ENCODE assay signal across 21 mouse cellular contexts in the genomic region with DNA sequence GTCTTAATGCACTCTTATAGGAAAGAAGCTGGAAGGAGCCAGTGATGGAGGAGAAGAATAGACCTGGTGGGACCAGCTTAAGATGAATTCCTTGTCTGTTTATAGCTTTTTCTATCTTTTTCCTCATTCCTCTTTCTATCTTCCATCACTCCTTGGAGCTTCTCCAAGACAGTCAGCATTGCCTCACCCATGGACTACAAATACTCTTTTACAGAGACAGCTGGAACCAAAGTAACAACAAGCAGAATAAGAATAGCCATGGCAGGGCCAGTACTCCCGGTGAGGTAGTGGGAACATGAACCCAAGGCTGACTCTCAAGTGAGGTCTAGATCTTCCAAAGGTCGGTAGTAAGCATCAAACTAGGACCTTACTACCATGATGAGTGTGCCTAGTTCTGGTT. TPM values are rescaled to one million over a fixed set of nuclear protein-coding genes. Genes with fewer than 3 reads are reported as not detected.
A peak's percentile ranks its signal among the peaks of the same experiment; 100 is the strongest.
DNase-seq lines count a peak whose midpoint lies in the region; ATAC-seq and TF ChIP-seq lines count a peak whose summit lies in the region.
"Had no signal": no experiment of that assay in that cellular context is flagged by ENCODE, and none has a peak within 500 bp of the region (broad histone marks: within the 10 kb centered on the region; RNA-seq: fewer than 3 reads in every experiment).

No protein-coding gene starts in this region.

- H3K4me2 ChIP-seq in hindbrain, postnatal 0 days (ENCODE audit: low read depth, low read length), result no peak overlapping the region
- H3K4me2 ChIP-seq in hindbrain, embryonic 12.5 days (replicated peaks), result no peak overlapping the region
- H3K4me2 ChIP-seq: embryonic facial prominence, embryonic 15.5 days; forebrain, embryonic 12.5 days; heart, embryonic 15.5 days; hindbrain, embryonic 14.5 days had no signal

- no peaks in the 10 kb centered on the region for H3K4me1 ChIP-seq in hindbrain, postnatal 0 days (ENCODE audit: insufficient read depth, low read length)
- H3K4me1 ChIP-seq in hindbrain, embryonic 12.5 days, result peaks cover 6% of the 10 kb centered on the region
- H3K4me1 ChIP-seq in brown adipose tissue, adult 24 weeks (ENCODE audit: control insufficient read depth, insufficient read depth, insufficient read length, low read length), result peaks cover 15% of the 10 kb centered on the region
- 0 out of 2 replicates have a peak, but pooled peaks cover 4% of the 10 kb centered on the region for H3K4me1 ChIP-seq in cerebellum, adult 2 months (ENCODE audit: control insufficient read depth, insufficient read depth, low read length)

- no peak overlapping the region for H3K4me3 ChIP-seq in hindbrain, postnatal 0 days (ENCODE audit: low read length)
- no peak overlapping the region for H3K4me3 ChIP-seq in hindbrain, embryonic 12.5 days
- no peak overlapping the region for H3K4me3 ChIP-seq in brown adipose tissue, adult 24 weeks (ENCODE audit: insufficient read depth, low read depth, low read length)
- no peak overlapping the region for H3K4me3 ChIP-seq in cerebellum, adult 2 months (replicated peaks; ENCODE audit: insufficient read depth, low read depth, low read length)
- H3K4me3 ChIP-seq: embryonic facial prominence, embryonic 15.5 days; erythroblast, embryonic 14.5 days; forebrain, embryonic 12.5 days; heart, embryonic 10.5 days; heart, embryonic 15.5 days had no signal

- no peak overlapping the region for H3K9ac ChIP-seq in hindbrain, postnatal 0 days (replicated peaks; ENCODE audit: low read length)
- no peak overlapping the region for H3K9ac ChIP-seq in hindbrain, embryonic 12.5 days
- H3K9ac ChIP-seq: embryonic facial prominence, embryonic 15.5 days; forebrain, embryonic 12.5 days; heart, embryonic 15.5 days; hindbrain, embryonic 14.5 days had no signal

- TF ChIP-seq CTCF in hindbrain, postnatal 0 days (IDR thresholded peaks at IDR 0.05; ENCODE audit: low read depth), result no peak
- no peak for TF ChIP-seq CTCF in cerebellum, adult 2 months (IDR thresholded peaks at IDR 0.05; ENCODE audit: borderline replicate concordance, insufficient read depth, low read depth, low read length)

- no peak for DNase-seq in hindbrain, postnatal 0 days (ENCODE audit: low spot score)
- peak; percentile 72 for DNase-seq in NIH3T3 (ENCODE audit: low read depth)
- no peak for DNase-seq in ovary, postnatal 14 days (ENCODE audit: low spot score)
- DNase-seq in cerebellum, adult 2 months, result no peak
- DNase-seq: B cell, adult 2 months; cerebellum, adult 8-10 months; embryo, embryonic 11 days; gastrocnemius, postnatal 36 days; heart, postnatal 14 days had no signal

- H3K27me3 ChIP-seq in hindbrain, postnatal 0 days (ENCODE audit: insufficient read depth, low read length), result no peaks in the 10 kb centered on the region
- no peaks in the 10 kb centered on the region for H3K27me3 ChIP-seq in hindbrain, embryonic 12.5 days
- no peaks in the 10 kb centered on the region for H3K27me3 ChIP-seq in cerebellum, adult 2 months (ENCODE audit: control insufficient read depth, insufficient read depth, low read length)
- H3K27me3 ChIP-seq: embryonic facial prominence, embryonic 15.5 days; forebrain, embryonic 12.5 days; heart, embryonic 15.5 days had no signal

- no peak for TF ChIP-seq POLR2A in cerebellum, adult 2 months (IDR thresholded peaks at IDR 0.05; ENCODE audit: borderline replicate concordance, insufficient read depth, low read length)

- ATAC-seq in hindbrain, postnatal 0 days, result no peak
- ATAC-seq in hindbrain, embryonic 12.5 days (ENCODE audit: low FRiP score), result no peak
- ATAC-seq: CD4-positive, CD25-positive, alpha-beta regulatory T cell, adult 4 months; forebrain, embryonic 16.5 days; intestine, embryonic 16.5 days had no signal

- H3K27ac ChIP-seq in hindbrain, postnatal 0 days, result peak overlapping the region; percentile 54; the same call in 1 of the 2 replicates
- no peak overlapping the region for H3K27ac ChIP-seq in hindbrain, embryonic 12.5 days
- 0 out of 2 replicates have a peak overlapping the region, but pooled peaks have one; percentile 8 for H3K27ac ChIP-seq in brown adipose tissue, adult 24 weeks (replicated peaks; ENCODE audit: low read depth, low read length)
- H3K27ac ChIP-seq in cerebellum, adult 2 months (ENCODE audit: insufficient read depth, low read length), result no peak overlapping the region
- H3K27ac ChIP-seq: forebrain, embryonic 12.5 days; hindbrain, embryonic 14.5 days had no signal

- H3K9me3 ChIP-seq in hindbrain, postnatal 0 days (ENCODE audit: low read length), result no peaks in the 10 kb centered on the region
- H3K9me3 ChIP-seq in hindbrain, embryonic 12.5 days (replicated peaks), result no peaks in the 10 kb centered on the region
- H3K9me3 ChIP-seq: embryonic facial prominence, embryonic 15.5 days; forebrain, embryonic 12.5 days; G1E; heart, embryonic 10.5 days; heart, embryonic 15.5 days had no signal

- no peaks in the 10 kb centered on the region for H3K36me3 ChIP-seq in hindbrain, postnatal 0 days (ENCODE audit: insufficient read depth, low read length)
- H3K36me3 ChIP-seq in hindbrain, embryonic 12.5 days, result 0 out of 2 replicates have a peak, but pooled peaks cover 2% of the 10 kb centered on the region
- H3K36me3 ChIP-seq: heart, embryonic 15.5 days had no signal

- WGBS in hindbrain, postnatal 0 days, result 82% methylated on average over 2 of the region's 2 CpGs
- 88% methylated on average over 2 of the region's 2 CpGs for WGBS in hindbrain, embryonic 12.5 days
- 88% methylated on average over 2 of the region's 2 CpGs for WGBS in cerebellum, adult 2 months

RNA-seq across cellular contexts. Expression of a gene that starts 20.9 kb away (rescaled TPM):
- 38.5 and 42.7 TPM in 2 replicates for total RNA-seq in hindbrain, postnatal 0 days (2014; rRNA removed)
- 11.3 and 12.1 TPM in 2 replicates for polyA plus RNA-seq in hindbrain, postnatal 0 days (2015; fragmentation: Nextera tagmentation; extraction: Ambion mirVana)
- 25.3 and 29.4 TPM in 2 replicates for polyA plus RNA-seq in hindbrain, embryonic 12.5 days (2016; fragmentation: Nextera tagmentation; extraction: Ambion mirVana)
- 68.8 and 70.5 TPM in 2 replicates for polyA plus RNA-seq in brown adipose tissue, adult 24 weeks (2012; ENCODE audit: insufficient read depth, insufficient read length, missing spikeins)
- polyA plus RNA-seq in cerebellum, adult 2 months (2012; rRNA removed), result 30.6 and 35.8 TPM in 2 replicates

RNA-seq across cellular contexts. Expression of a gene that starts 37.7 kb away (rescaled TPM):
- 6.3 and 12.6 TPM in 2 replicates for total RNA-seq in hindbrain, postnatal 0 days (2014; rRNA removed)
- 3.5 and 3.6 TPM in 2 replicates for polyA plus RNA-seq in hindbrain, postnatal 0 days (2015; fragmentation: Nextera tagmentation; extraction: Ambion mirVana)
- polyA plus RNA-seq in hindbrain, embryonic 12.5 days (2016; fragmentation: Nextera tagmentation; extraction: Ambion mirVana), result 1.6 and 1.7 TPM in 2 replicates
- not detected in 2 replicates for polyA plus RNA-seq in brown adipose tissue, adult 24 weeks (2012; ENCODE audit: insufficient read depth, insufficient read length, missing spikeins)
- 1.7 and 1.9 TPM in 2 replicates for polyA plus RNA-seq in cerebellum, adult 2 months (2012; rRNA removed)
- total RNA-seq: gastrocnemius, postnatal 36 days; heart, postnatal 14 days had no signal

RNA-seq across cellular contexts. Expression of a gene that starts 43.6 kb away (rescaled TPM):
- total RNA-seq in hindbrain, postnatal 0 days (2014; rRNA removed), result 48.2 and 64.4 TPM in 2 replicates
- 19.3 and 20.0 TPM in 2 replicates for polyA plus RNA-seq in hindbrain, postnatal 0 days (2015; fragmentation: Nextera tagmentation; extraction: Ambion mirVana)
- polyA plus RNA-seq in hindbrain, embryonic 12.5 days (2016; fragmentation: Nextera tagmentation; extraction: Ambion mirVana), result 21.9 and 23.5 TPM in 2 replicates
- polyA plus RNA-seq in brown adipose tissue, adult 24 weeks (2012; ENCODE audit: insufficient read depth, insufficient read length, missing spikeins), result 3.4 and 3.7 TPM in 2 replicates
- 89.1 and 91.8 TPM in 2 replicates for polyA plus RNA-seq in cerebellum, adult 2 months (2012; rRNA removed)

RNA-seq across cellular contexts. Expression of a gene that starts 53.0 kb away (rescaled TPM):
- total RNA-seq in hindbrain, postnatal 0 days (2014; rRNA removed), result 4.9 and 11.4 TPM in 2 replicates
- polyA plus RNA-seq in hindbrain, postnatal 0 days (2015; fragmentation: Nextera tagmentation; extraction: Ambion mirVana), result 8.0 and 8.2 TPM in 2 replicates
- polyA plus RNA-seq in hindbrain, embryonic 12.5 days (2016; fragmentation: Nextera tagmentation; extraction: Ambion mirVana), result 11.2 and 12.9 TPM in 2 replicates
- 3.4 and 6.3 TPM in 2 replicates for polyA plus RNA-seq in brown adipose tissue, adult 24 weeks (2012; ENCODE audit: insufficient read depth, insufficient read length, missing spikeins)
- polyA plus RNA-seq in cerebellum, adult 2 months (2012; rRNA removed), result 29.0 and 37.8 TPM in 2 replicates

Comparison
In these comparisons a context has a peak if more than half of its experiments do, and no peak if none do; other contexts are left out.
1. H3K27ac ChIP-seq: peak in hindbrain, postnatal 0 days (single experiment) and brown adipose tissue, adult 24 weeks (single experiment); none in hindbrain, embryonic 12.5 days (single experiment) and cerebellum, adult 2 months (single experiment).